Mouse (Mus musculus): ENCODE data around the gene Mrrf.

GRCm38 (mm10) chr2:36184192-36184591, 48.0 kb downstream of the Mrrf start:
- TF ChIP-seq CTCF (conservative IDR thresholded peaks at IDR 0.05; ENCODE audit: low read length) (no peak), NANOG (IDR thresholded peaks at IDR 0.05; ENCODE audit: borderline replicate concordance, low read length) (no peak)
